Mouse (Mus musculus) spleen, adult 2 months (tissue): Measurements from ENCODE around the gene Prg3.

Source experiments
- CTCF ChIP-seq: fragments of 200-500 bp; IDR thresholded peaks from 2 replicates; pipeline ENCODE4 v1.5.1; 2011; ENCODE audit warnings: mild to moderate bottlenecking, inconsistent platforms; ENCODE audit not compliant: insufficient read depth, insufficient read length, insufficient replicate concordance; ENCODE audit errors: extremely low read depth
- POLR2A ChIP-seq: fragments of 200-500 bp; IDR thresholded peaks from 2 replicates; pipeline ENCODE4 v1.6.1; 2011; ENCODE audit warnings: low read depth, low read length, inconsistent platforms

DNA sequence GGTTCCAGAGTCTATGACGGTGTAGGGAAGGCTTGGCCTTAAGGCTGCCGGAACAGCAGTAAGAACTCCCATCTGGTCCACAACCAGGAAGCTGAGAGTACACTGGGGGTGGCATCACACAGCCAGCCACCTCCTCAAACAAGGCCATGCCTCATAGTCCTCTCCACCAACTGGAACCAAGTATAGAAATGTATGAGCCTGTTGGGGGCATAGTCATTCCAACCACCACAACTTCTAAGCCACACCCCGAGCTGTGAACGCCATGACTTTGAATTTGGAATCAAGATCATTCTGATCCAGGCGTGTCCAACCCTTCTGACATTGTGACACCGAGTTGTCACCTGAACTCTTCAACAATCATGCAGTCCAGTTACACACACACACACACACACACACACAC, 48.3 kb upstream of the Prg3 start:
- TF ChIP-seq POLR2A (no peak), CTCF (no peak)
